Mouse (Mus musculus) thymus, postnatal 14 days (tissue): ENCODE results near the gene Kctd21.
A peak's percentile ranks its signal among the peaks of the same experiment; 100 is the strongest.

Source experiments
- DNase-seq: peaks from one replicate; pipeline ENCODE4 v3.0.0; 2021

Gene Kctd21

GRCm38 (mm10) chr7:97325156-97325985 is 6.8 kb upstream of the Kctd21 start:
- DNase-seq, result peak; percentile 17

GRCm38 (mm10) chr7:97327376-97327775 is 4.8 kb upstream of the Kctd21 start:
- DNase-seq, result no peak

GRCm38 (mm10) chr7:97328891-97329588 is 3.1 kb upstream of the Kctd21 start:
- DNase-seq, result no peak

GRCm38 (mm10) chr7:97329676-97330075 is 2.5 kb upstream of the Kctd21 start:
- no peak for DNase-seq

GRCm38 (mm10) chr7:97330931-97331645 is 1.0 kb upstream of the Kctd21 start:
- peak; percentile 17 for DNase-seq

GRCm38 (mm10) chr7:97332667-97333041 is 527 bp downstream of the Kctd21 start:
- no peak for DNase-seq

GRCm38 (mm10) chr7:97333113-97333898 is 1.2 kb downstream of the Kctd21 start:
- peak; percentile 12 for DNase-seq

- DNase-seq, result no peak
These were observed 2.3 kb downstream of the Kctd21 start for GRCm38 (mm10) chr7:97334406-97334805.

GRCm38 (mm10) chr7:97336678-97337077 is 4.6 kb downstream of the Kctd21 start:
- no peak for DNase-seq

GRCm38 (mm10) chr7:97338593-97338992 is 6.5 kb downstream of the Kctd21 start:
- DNase-seq, result no peak

GRCm38 (mm10) chr7:97339623-97340022 is 7.5 kb downstream of the Kctd21 start:
- DNase-seq, result no peak

- no peak for DNase-seq
These were observed 9.1 kb downstream of the Kctd21 start for GRCm38 (mm10) chr7:97340907-97341849.

- DNase-seq, result no peak
These were observed 10.8 kb downstream of the Kctd21 start for GRCm38 (mm10) chr7:97342961-97343360.

- no peak for DNase-seq
These were observed 12.5 kb downstream of the Kctd21 start for GRCm38 (mm10) chr7:97344655-97345054.

- DNase-seq, result no peak
These were observed 13.2 kb downstream of the Kctd21 start for GRCm38 (mm10) chr7:97345229-97345871.

- DNase-seq, result no peak
These were observed 14.1 kb downstream of the Kctd21 start for GRCm38 (mm10) chr7:97346111-97346821.

- DNase-seq, result no peak
These were observed 14.7 kb downstream of the Kctd21 start for GRCm38 (mm10) chr7:97346822-97347166.

- DNase-seq, result no peak
These were observed 15.3 kb downstream of the Kctd21 start for GRCm38 (mm10) chr7:97347464-97347863.

- DNase-seq, result no peak
These were observed 16.2 kb downstream of the Kctd21 start for GRCm38 (mm10) chr7:97348318-97348717.

- DNase-seq, result no peak
These were observed 16.7 kb downstream of the Kctd21 start for GRCm38 (mm10) chr7:97348836-97349235.
